Mouse (Mus musculus): ENCODE data around the gene Ptch2.

DNA sequence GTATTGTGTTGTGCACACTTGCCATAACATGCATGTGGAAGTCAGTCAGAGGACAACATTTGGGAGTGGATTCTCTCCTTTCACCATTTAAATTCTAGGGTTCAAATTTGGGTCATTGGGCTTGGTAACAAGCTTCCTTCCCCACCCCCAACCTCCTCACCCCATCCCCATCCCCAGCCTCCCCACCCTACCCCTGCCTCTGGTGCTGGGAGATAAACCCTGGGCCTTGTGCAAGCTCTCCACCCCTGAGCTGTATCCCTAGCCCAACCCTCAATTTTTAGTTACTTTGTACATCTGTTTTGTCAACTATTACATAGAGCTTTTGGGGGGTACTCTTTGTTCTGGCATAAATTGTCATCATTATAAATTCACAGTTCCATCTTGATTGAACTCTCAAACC lies 39.8 kb upstream of the Ptch2 start:
- TF ChIP-seq CTCF (IDR thresholded peaks at IDR 0.05; ENCODE audit: low read depth) (no peak), EP300 (optimal IDR thresholded peaks at IDR 0.05) (no peak)

Data from stomach, postnatal 0 days (tissue).